Mouse (Mus musculus): Measurements from ENCODE around the gene Armc8.
"Not testable (repeated sequence)": the region's sequence is repeated elsewhere in the genome, so short reads cannot be mapped to it uniquely, and the experiment has no call there.

Gene Armc8

GRCm38 (mm10) chr9:99568347-99569070 lies at the start of gene Armc8:
Gene Armc8, minus strand, starts transcription at chr9:99568899.
- peak; percentile 91 for DNase-seq (ENCODE audit: low spot score)

- no peak for DNase-seq (ENCODE audit: low spot score)
Measured at GRCm38 (mm10) chr9:99612202-99612601, 43.5 kb upstream of the Armc8 start, which contains the start of gene A4gnt. Gene A4gnt, plus strand, starts transcription at chr9:99612502.

DNA sequence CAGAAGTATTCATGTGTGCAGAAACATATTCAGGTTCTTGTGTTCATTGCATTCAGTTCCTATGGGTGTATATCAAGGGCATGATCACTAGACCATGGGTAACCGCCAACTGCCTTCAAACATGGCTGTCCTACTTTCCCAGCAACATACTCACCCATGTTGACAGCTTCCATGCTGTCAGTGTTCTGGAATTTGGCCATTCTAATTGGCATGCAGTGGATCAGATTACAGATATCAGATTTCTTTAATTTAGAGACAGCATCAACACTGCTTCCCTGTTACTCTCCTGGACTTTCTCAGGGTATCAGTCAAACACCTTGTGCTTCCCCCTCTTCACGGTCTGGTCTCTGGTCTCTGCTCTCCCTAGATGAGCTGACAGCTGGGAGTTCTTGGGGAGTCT lies 34.9 kb upstream of the Armc8 start:
- DNase-seq (ENCODE audit: low spot score) = no peak

- not testable (repeated sequence) for DNase-seq (ENCODE audit: low spot score)
Measured at GRCm38 (mm10) chr9:99599127-99599526, 30.4 kb upstream of the Armc8 start.

GRCm38 (mm10) chr9:99591144-99591543 lies 22.4 kb upstream of the Armc8 start:
- DNase-seq (ENCODE audit: low spot score) = no peak

- peak; percentile 19 for DNase-seq (ENCODE audit: low spot score)
Measured at GRCm38 (mm10) chr9:99587505-99588202, 19.0 kb upstream of the Armc8 start.

DNA sequence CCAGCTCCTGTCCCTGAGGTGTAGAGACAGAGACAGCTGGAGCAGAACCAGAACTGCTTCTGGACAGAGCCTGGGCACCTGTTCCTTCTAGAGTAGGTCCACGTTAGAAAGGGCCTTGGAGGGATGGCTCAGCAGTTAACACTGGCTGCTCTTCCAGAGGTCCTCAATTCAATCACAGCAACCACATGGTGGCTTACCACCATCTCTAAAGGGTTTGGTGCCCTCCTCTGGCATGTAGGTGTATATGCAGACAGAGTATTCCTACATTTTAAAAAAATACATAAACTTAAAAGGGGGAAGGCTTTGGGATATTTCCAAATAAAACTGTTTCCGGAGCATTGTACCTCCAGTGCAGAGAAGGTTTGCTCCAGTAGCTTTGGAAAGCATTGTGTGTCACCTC lies 12.0 kb upstream of the Armc8 start:
- DNase-seq (ENCODE audit: low spot score) = peak; percentile 34

- DNase-seq (ENCODE audit: low spot score) = peak; percentile 94
Measured at GRCm38 (mm10) chr9:99575677-99576480, 7.2 kb upstream of the Armc8 start, which contains the start of gene Dbr1. Gene Dbr1, plus strand, starts transcription at chr9:99575799.

GRCm38 (mm10) chr9:99569071-99569397 lies 335 bp upstream of the Armc8 start:
- no peak for DNase-seq (ENCODE audit: low spot score)

GRCm38 (mm10) chr9:99568023-99568346 lies 714 bp downstream of the Armc8 start:
- no peak for DNase-seq (ENCODE audit: low spot score)

DNA sequence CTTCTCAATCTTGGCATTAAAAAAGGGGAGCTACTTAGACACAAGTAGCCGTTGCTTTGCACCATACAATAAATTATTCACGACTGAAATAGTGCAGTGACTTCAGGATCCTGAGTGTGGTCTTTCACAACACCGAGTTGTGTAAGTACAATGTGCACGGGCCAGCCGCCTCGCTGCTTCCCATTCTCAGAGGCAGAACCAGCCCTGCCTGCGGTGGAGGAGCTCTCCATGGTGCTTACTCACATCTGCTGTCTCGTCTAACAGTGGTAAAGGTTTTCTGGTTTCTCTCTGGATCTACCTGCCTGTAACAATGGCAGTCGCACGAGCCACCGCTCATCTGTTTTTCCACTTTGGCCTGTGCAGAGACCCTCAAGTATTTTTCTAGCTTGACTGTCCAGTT lies 5.0 kb downstream of the Armc8 start:
- peak; percentile 77 for DNase-seq (ENCODE audit: low spot score)

DNA sequence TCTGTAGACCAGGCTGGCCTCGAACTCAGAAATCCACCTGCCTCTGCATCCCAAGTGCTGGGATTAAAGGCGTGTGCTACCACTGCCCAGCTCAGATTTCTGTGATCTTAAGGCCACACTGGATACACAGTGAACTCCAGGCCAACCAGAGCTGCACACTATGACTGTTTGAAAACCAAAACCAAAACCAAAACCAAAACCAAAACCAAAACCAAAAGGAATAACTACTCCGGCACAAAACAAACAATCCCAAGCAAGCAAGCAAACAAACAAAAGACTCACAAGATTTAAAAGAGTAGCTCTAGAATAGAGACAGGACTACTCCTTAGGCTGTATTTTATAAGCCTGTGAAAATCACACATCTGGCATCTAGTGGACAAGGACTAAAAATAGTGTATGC lies 8.3 kb downstream of the Armc8 start:
- no peak for DNase-seq (ENCODE audit: low spot score)

- DNase-seq (ENCODE audit: low spot score) = no peak
Measured at GRCm38 (mm10) chr9:99559557-99559904, 9.2 kb downstream of the Armc8 start.

DNA sequence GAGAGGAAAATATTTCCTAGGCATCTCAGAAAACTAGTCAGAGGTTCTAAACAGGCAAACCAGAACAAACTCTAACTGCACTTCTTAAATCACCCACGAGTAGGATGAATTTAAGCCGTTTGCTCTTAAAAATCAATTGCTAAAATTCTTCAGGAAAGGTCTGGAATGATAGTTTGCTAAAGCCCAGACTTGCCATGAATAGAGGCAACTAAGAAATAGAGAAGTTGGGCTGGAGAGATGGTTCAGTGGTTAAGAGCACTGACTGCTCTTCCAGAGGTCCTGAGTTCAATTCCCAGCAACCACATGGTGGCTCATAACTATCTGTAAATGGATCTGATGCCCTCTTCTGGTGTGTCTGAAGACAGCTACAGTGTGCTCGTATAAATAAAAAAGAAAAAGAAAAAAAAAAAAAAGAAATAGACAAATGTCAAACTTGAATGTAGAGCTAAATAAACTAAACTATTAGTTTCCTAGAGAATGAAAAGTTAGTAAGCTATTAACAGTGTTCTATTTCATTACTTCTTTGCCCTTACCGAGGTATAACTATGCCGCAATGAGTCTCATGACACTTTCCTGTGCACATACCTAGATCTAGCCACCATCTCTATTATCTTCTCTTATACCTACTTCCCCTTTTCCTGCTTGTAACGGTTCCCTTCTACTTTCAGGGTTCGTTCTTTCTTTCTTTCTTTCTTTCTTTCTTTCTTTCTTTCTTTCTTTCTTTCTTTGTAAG lies 9.7 kb downstream of the Armc8 start:
- DNase-seq (ENCODE audit: low spot score) = no peak

GRCm38 (mm10) chr9:99557580-99558300 lies 11.0 kb downstream of the Armc8 start:
- DNase-seq (ENCODE audit: low spot score) = no peak

GRCm38 (mm10) chr9:99555253-99555652 lies 13.4 kb downstream of the Armc8 start:
- no peak for DNase-seq (ENCODE audit: low spot score)

DNA sequence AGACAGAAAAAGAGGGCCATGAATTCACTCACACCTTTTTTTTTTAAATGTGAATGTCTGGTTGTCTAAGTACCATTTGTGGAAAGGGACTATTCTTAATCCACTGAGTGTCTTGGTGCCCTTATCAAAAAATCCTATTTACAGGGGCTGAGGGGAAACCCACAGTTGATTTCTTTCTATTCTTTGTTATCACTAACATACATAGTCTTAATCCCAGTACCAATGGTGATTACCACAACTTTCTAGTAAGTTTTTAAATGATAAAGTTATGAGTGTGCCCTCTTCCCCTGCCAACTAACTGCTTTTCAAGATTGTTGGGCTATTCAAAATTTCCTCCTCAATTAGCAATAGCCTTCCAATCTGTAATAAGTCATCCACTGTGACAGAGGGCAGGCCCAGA lies 14.6 kb downstream of the Armc8 start:
- DNase-seq (ENCODE audit: low spot score) = no peak

DNA sequence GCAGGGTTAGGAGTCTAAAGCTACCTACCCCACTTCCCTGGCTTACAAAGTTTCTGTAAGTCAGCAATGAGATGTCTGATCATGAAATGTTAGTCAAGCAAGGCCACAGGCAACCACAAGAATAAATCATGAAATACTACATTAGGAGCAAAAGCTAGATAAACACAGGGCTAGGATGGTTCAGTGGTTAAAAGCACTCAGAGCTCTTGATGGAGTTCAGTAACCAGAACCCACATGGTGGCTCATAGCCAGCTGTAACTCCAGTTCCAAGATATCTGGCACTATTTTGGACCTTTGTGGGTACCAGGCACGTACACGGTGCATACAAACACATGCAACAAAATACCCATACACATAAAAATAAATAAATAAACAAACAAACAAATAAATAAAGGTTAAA lies 15.7 kb downstream of the Armc8 start:
- no peak for DNase-seq (ENCODE audit: low spot score)

- DNase-seq (ENCODE audit: low spot score) = no peak
Measured at GRCm38 (mm10) chr9:99552068-99552467, 16.6 kb downstream of the Armc8 start.

DNA sequence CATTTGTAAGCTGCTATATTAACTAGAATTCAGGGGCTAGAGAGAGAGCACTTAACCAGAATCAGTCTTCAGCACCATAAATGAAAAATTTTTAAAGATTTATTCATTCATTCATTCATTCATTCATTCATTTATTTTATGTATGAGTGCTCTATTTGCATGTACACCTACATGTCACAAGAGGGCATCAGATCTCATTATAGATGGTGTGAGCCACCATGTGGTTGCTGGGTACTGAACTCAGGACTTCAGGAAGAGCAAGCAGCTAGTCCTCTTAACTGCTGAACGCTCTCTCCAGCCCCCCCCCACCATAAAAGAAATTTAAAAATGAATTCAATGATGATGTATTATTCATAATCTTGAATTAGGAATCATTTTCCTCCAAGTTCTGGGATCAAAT lies 22.4 kb downstream of the Armc8 start:
- DNase-seq (ENCODE audit: low spot score) = no peak

DNA sequence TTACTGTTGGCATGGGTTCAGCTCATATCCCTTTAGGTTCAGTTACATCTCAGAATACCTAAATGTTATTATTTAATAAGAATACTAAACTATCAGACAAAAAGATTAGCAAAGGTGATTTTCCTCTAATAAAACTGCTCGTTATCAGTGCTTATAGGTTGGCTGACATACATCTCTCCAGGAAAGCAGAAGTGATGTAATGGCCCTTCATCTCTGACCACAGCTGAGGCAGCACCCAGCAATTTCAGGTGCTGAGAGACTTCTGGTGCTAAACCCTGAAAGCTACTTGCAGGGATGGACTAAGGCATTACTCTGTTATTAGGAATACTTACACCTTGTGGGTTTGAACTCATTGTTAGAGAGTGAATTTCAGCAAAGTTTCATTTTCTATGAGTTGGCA lies 36.8 kb downstream of the Armc8 start:
- DNase-seq (ENCODE audit: low spot score) = no peak

- DNase-seq (ENCODE audit: low spot score) = no peak
Measured at GRCm38 (mm10) chr9:99505875-99506274, 62.8 kb downstream of the Armc8 start.

Measured in lung, postnatal 25 days (tissue).